Mouse (Mus musculus) spleen, adult 2 months (tissue): ENCODE data around the gene Plekhb2. TPM values are rescaled to one million over a fixed set of nuclear protein-coding genes. Genes with fewer than 3 reads are reported as not detected.
A peak's percentile ranks its signal among the peaks of the same experiment; 100 is the strongest.

ENCODE experiments used
- DNase-seq, 2 experiments: peaks; one replicate each; pipeline versions ENCODE4 v3.0.0 to v3.0.0-alpha.2; 2012 to 2021; ENCODE audit warnings: low spot score in 2 of 2, low read depth in 1 of 2
- H3K27ac ChIP-seq: fragments of 200-500 bp; 2 replicates; pipeline ENCODE4 v1.5.1; 2012; ENCODE audit warnings: low read length, inconsistent platforms; ENCODE audit not compliant: insufficient read depth
- H3K27me3 ChIP-seq: fragments of 200-500 bp; 2 replicates; pipeline ENCODE4 v1.6.1; 2012; ENCODE audit warnings: mild to moderate bottlenecking, moderate library complexity, low read length, inconsistent platforms; ENCODE audit not compliant: control insufficient read depth, insufficient read depth
- H3K36me3 ChIP-seq: fragments of 200-500 bp; 2 replicates; pipeline ENCODE4 v1.6.1; 2012; ENCODE audit warnings: mild to moderate bottlenecking, low read length, inconsistent platforms; ENCODE audit not compliant: control insufficient read depth, insufficient read depth
- H3K4me1 ChIP-seq: fragments of 200-500 bp; 2 replicates; pipeline ENCODE4 v1.6.1; 2011; ENCODE audit warnings: inconsistent platforms; ENCODE audit not compliant: control insufficient read depth, insufficient read depth, insufficient read length
- H3K4me3 ChIP-seq: fragments of 200-500 bp; 2 replicates; pipeline ENCODE4 v1.5.1; 2011; ENCODE audit warnings: mild to moderate bottlenecking, inconsistent platforms; ENCODE audit not compliant: insufficient read depth, insufficient read length; ENCODE audit errors: extremely low read depth
- CTCF ChIP-seq: fragments of 200-500 bp; IDR thresholded peaks from 2 replicates; pipeline ENCODE4 v1.5.1; 2011; ENCODE audit warnings: mild to moderate bottlenecking, inconsistent platforms; ENCODE audit not compliant: insufficient read depth, insufficient read length, insufficient replicate concordance; ENCODE audit errors: extremely low read depth
- POLR2A ChIP-seq: fragments of 200-500 bp; IDR thresholded peaks from 2 replicates; pipeline ENCODE4 v1.6.1; 2011; ENCODE audit warnings: low read depth, low read length, inconsistent platforms
- WGBS: fragments of 180-500 bp; shearing (Covaris S2); methylation state at CpG from one replicate; pipeline ENCODE4 v1.1.7; 2018; 5-methylcytosine and 5-hydroxymethylcytosine counted together
- polyA plus RNA-seq: library from polyadenylated mRNA; depleted of rRNA; stranded (reverse); fragments of >200 nt; gene quantifications from 2 replicates; pipeline ENCODE4 v1.2.3, GENCODE M21; 2012

Gene Plekhb2
- polyA plus RNA-seq, 1 experiment = 27.1 TPM

GRCm38 (mm10) chr1:34864243-34864642, 14.5 kb downstream of the Plekhb2 start:
- no peaks in the 10 kb centered on the region for H3K4me1 ChIP-seq
- TF ChIP-seq CTCF (no peak), POLR2A (no peak)
- H3K27me3 ChIP-seq = no peaks in the 10 kb centered on the region
- no peak overlapping the region for H3K4me3 ChIP-seq
- DNase-seq = no peak
- peaks cover 27% of the 10 kb centered on the region for H3K36me3 ChIP-seq
- WGBS = 91% methylated on average over 7 of the region's 7 CpGs
- H3K27ac ChIP-seq = no peak overlapping the region

- 94% methylated on average over 9 of the region's 9 CpGs for WGBS
- Histone ChIP-seq H3K27ac (no peak overlapping the region), H3K36me3 (peaks cover 35% of the 10 kb centered on the region), H3K4me3 (no peak overlapping the region), H3K27me3 (no peaks in the 10 kb centered on the region), H3K4me1 (no peaks in the 10 kb centered on the region)
- no peak for TF ChIP-seq POLR2A
- no peak for TF ChIP-seq CTCF
- no peak for DNase-seq
Observed at GRCm38 (mm10) chr1:34865866-34866265, 16.1 kb downstream of the Plekhb2 start.

GRCm38 (mm10) chr1:34866815-34867573, 17.2 kb downstream of the Plekhb2 start:
- no peak for TF ChIP-seq POLR2A
- peak; percentile 84; the same call in 1 of the 2 replicates for TF ChIP-seq CTCF
- H3K27ac ChIP-seq = no peak overlapping the region
- WGBS = 65% methylated on average over 10 of the region's 10 CpGs
- no peak overlapping the region for H3K4me3 ChIP-seq
- DNase-seq = peak; percentile 79 to 90
- no peaks in the 10 kb centered on the region for H3K27me3 ChIP-seq
- H3K4me1 ChIP-seq = no peaks in the 10 kb centered on the region
- peaks cover 41% of the 10 kb centered on the region for H3K36me3 ChIP-seq

GRCm38 (mm10) chr1:34867574-34867955, 17.8 kb downstream of the Plekhb2 start:
- Histone ChIP-seq H3K4me3 (no peak overlapping the region), H3K27ac (no peak overlapping the region), H3K4me1 (no peaks in the 10 kb centered on the region), H3K36me3 (peaks cover 39% of the 10 kb centered on the region), H3K27me3 (no peaks in the 10 kb centered on the region)
- whole genome bisulfite sequencing = 87% methylated on average over 5 of the region's 5 CpGs
- DNase-seq = no peak
- no peak for TF ChIP-seq CTCF
- TF ChIP-seq POLR2A = no peak

- H3K4me1 ChIP-seq = no peaks in the 10 kb centered on the region
- peaks cover 32% of the 10 kb centered on the region for H3K36me3 ChIP-seq
- DNase-seq = no peak
- no peak for TF ChIP-seq POLR2A
- TF ChIP-seq CTCF = no peak
- no peak overlapping the region for H3K4me3 ChIP-seq
- no peaks in the 10 kb centered on the region for H3K27me3 ChIP-seq
- WGBS = 91% methylated on average over 8 of the region's 8 CpGs
- no peak overlapping the region for H3K27ac ChIP-seq
Observed at GRCm38 (mm10) chr1:34868391-34868790, 18.6 kb downstream of the Plekhb2 start.

GRCm38 (mm10) chr1:34869231-34869630, 19.5 kb downstream of the Plekhb2 start:
- no peak for DNase-seq
- 96% methylated on average over 16 of the region's 16 CpGs for WGBS
- Histone ChIP-seq H3K36me3 (peaks cover 29% of the 10 kb centered on the region), H3K27me3 (no peaks in the 10 kb centered on the region), H3K4me1 (no peaks in the 10 kb centered on the region), H3K4me3 (no peak overlapping the region), H3K27ac (no peak overlapping the region)
- TF ChIP-seq CTCF = no peak
- TF ChIP-seq POLR2A = no peak

GRCm38 (mm10) chr1:34871170-34871569, 21.4 kb downstream of the Plekhb2 start:
- no peak for DNase-seq
- Histone ChIP-seq H3K4me1 (no peaks in the 10 kb centered on the region), H3K36me3 (peaks cover 33% of the 10 kb centered on the region), H3K27ac (no peak overlapping the region), H3K4me3 (no peak overlapping the region), H3K27me3 (no peaks in the 10 kb centered on the region)
- no peak for TF ChIP-seq POLR2A
- no peak for TF ChIP-seq CTCF
- 96% methylated on average over 9 of the region's 9 CpGs for WGBS
